Mouse (Mus musculus) hindbrain, embryonic 15.5 days (tissue): ENCODE measurements around the gene Usp22. TPM values are rescaled to one million over a fixed set of nuclear protein-coding genes. Genes with fewer than 3 reads are reported as not detected.
"Not testable (repeated sequence)": the region's sequence is repeated elsewhere in the genome, so short reads cannot be mapped to it uniquely, and the experiment has no call there.

Source experiments
- ATAC-seq: fragments of 200-750 bp; cut with Nextera tagmentation; 2 replicates; pipeline ENCODE4 v1.8.0; 2017; ENCODE audit warnings: low read depth, moderate number of reproducible peaks, moderate TSS enrichment; ENCODE audit not compliant: low FRiP score
- H3K27ac ChIP-seq: fragments of 300-500 bp; sonication (generic); replicated peaks from 2 replicates; pipeline ENCODE4 v1.5.1; 2015; ENCODE audit warnings: mild to moderate bottlenecking, inconsistent platforms
- H3K27me3 ChIP-seq: fragments of 300-500 bp; sonication (generic); 2 replicates; pipeline ENCODE4 v1.6.1; 2015; ENCODE audit warnings: control low read depth, inconsistent platforms
- H3K36me3 ChIP-seq: fragments of 300-500 bp; sonication (generic); 2 replicates; pipeline ENCODE4 v1.6.1; 2015; ENCODE audit warnings: control low read depth, inconsistent platforms
- H3K4me1 ChIP-seq: fragments of 300-500 bp; sonication (generic); replicated peaks from 2 replicates; pipeline ENCODE4 v1.6.1; 2015; ENCODE audit warnings: control low read depth, inconsistent platforms
- H3K4me2 ChIP-seq: fragments of 300-500 bp; sonication (generic); 2 replicates; pipeline ENCODE4 v1.6.1; 2015; ENCODE audit warnings: moderate library complexity, mild to moderate bottlenecking, inconsistent platforms
- H3K4me3 ChIP-seq: fragments of 300-500 bp; sonication (generic); 2 replicates; pipeline ENCODE4 v1.5.1; 2015; ENCODE audit warnings: mild to moderate bottlenecking, inconsistent platforms
- H3K9ac ChIP-seq: fragments of 300-500 bp; sonication (generic); 2 replicates; pipeline ENCODE4 v1.6.1; 2015; ENCODE audit warnings: inconsistent platforms
- H3K9me3 ChIP-seq: fragments of 300-500 bp; sonication (generic); 2 replicates; pipeline ENCODE4 v1.6.1; 2016; ENCODE audit warnings: control low read depth, inconsistent platforms
- WGBS: fragments of 180-500 bp; shearing (Covaris S2); methylation state at CpG from one replicate; pipeline ENCODE4 v1.1.7; 2015; 5-methylcytosine and 5-hydroxymethylcytosine counted together
- polyA plus RNA-seq: library from polyadenylated mRNA; unstranded; fragments of >200 nt; fragmentation: Nextera tagmentation; extraction: Ambion mirVana; gene quantifications from 2 replicates; pipeline ENCODE4 v1.2.1, GENCODE M21; 2015

Gene Usp22
- polyA plus RNA-seq, 1 experiment from 2014 or later, result 410 TPM

- not testable (repeated sequence) for H3K27ac ChIP-seq, H3K27me3 ChIP-seq, H3K4me2 ChIP-seq, ATAC-seq, H3K4me3 ChIP-seq, H3K9me3 ChIP-seq, H3K4me1 ChIP-seq, H3K36me3 ChIP-seq, H3K9ac ChIP-seq
- WGBS, result 81% methylated on average over 4 of the region's 4 CpGs
Observed at GRCm38 (mm10) chr11:61130646-61131045, 44.2 kb downstream of the Usp22 start.

GRCm38 (mm10) chr11:61129305-61129704 lies 45.5 kb downstream of the Usp22 start:
- no peaks in the 10 kb centered on the region for H3K27me3 ChIP-seq
- H3K9me3 ChIP-seq, result no peaks in the 10 kb centered on the region
- no peak overlapping the region for H3K27ac ChIP-seq
- no peak overlapping the region for H3K9ac ChIP-seq
- no peak for ATAC-seq
- H3K4me2 ChIP-seq, result no peak overlapping the region
- H3K36me3 ChIP-seq, result no peaks in the 10 kb centered on the region
- H3K4me1 ChIP-seq, result no peaks in the 10 kb centered on the region
- 60% methylated on average over 10 of the region's 10 CpGs for WGBS
- no peak overlapping the region for H3K4me3 ChIP-seq

DNA sequence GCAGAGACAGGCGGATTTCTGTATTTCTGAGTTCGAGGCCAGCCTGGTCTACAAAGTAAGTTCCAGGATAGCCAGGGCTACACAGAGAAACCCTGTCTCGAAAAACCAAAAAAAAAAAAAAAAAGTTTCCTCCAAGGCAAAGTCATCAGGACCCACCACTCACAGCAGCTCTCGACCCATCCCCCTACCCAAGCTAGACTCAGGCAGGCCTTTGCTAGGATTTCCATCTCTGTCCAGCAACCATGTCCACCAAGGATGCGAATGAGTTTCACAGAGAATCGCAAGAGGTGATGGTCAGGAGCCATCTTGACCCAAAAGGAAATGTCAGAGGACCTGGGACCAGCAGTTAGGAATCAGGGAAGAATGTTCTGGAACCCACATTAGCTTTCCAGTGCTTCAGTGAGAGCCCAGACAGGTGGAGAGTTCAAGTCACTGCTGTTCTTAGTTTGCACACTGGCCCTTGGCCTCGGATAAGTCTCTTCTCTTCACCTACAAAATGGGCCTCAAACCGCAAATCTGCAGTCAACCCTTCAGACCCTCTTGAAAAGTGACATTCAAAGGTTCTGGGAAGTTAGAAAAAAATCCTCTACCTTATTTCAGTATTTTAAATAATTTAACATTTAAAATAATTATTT lies 47.3 kb downstream of the Usp22 start:
- no peak overlapping the region for H3K27ac ChIP-seq
- no peaks in the 10 kb centered on the region for H3K36me3 ChIP-seq
- no peaks in the 10 kb centered on the region for H3K4me1 ChIP-seq
- no peak overlapping the region for H3K4me2 ChIP-seq
- H3K9me3 ChIP-seq, result no peaks in the 10 kb centered on the region
- H3K9ac ChIP-seq, result no peak overlapping the region
- no peaks in the 10 kb centered on the region for H3K27me3 ChIP-seq
- no peak overlapping the region for H3K4me3 ChIP-seq
- no peak for ATAC-seq
- WGBS, result 92% methylated on average over 8 of the region's 8 CpGs

GRCm38 (mm10) chr11:61126606-61127355 lies 48.1 kb downstream of the Usp22 start, which contains the start of gene Tnfrsf13b:
Gene Tnfrsf13b (plus strand): TSS chr11:61126755.
- Histone ChIP-seq H3K27ac (no peak within 1 kb of the TSS), H3K9me3 (no peaks in the 10 kb centered on the region), H3K4me2 (no peak within 1 kb of the TSS), H3K27me3 (no peaks in the 10 kb centered on the region), H3K9ac (no peak within 1 kb of the TSS), H3K36me3 (no peaks in the 10 kb centered on the region), H3K4me3 (no peak within 1 kb of the TSS), H3K4me1 (no peaks in the 10 kb centered on the region)
- WGBS, result 87% methylated on average over 23 of the region's 23 CpGs
- ATAC-seq, result no peak

DNA sequence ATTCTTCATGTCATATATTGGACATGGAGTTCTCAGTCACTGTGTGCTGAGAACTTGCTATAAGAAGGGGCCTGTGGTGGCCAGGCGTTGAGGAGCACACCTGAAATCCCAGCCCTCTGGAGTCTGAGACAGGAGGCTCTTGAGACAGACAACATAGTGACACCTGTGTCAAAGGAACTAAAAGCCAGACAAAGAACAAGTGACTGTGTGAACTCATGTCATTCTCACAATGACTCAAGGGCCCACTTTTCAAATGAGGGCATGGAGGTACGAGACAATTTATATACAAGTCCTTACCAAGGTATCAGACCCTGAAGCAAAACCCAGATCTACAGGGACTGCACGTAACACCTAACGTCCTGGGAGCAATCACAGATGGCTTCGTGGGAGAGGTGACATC lies 48.9 kb downstream of the Usp22 start:
- Histone ChIP-seq H3K4me1 (no peaks in the 10 kb centered on the region), H3K9ac (no peak overlapping the region), H3K4me3 (no peak overlapping the region), H3K36me3 (no peaks in the 10 kb centered on the region), H3K9me3 (no peaks in the 10 kb centered on the region), H3K4me2 (no peak overlapping the region), H3K27me3 (no peaks in the 10 kb centered on the region), H3K27ac (no peak overlapping the region)
- WGBS, result 85% methylated on average over 5 of the region's 5 CpGs
- no peak for ATAC-seq

GRCm38 (mm10) chr11:61123886-61124285 lies 51.0 kb downstream of the Usp22 start:
- H3K9me3 ChIP-seq, result no peaks in the 10 kb centered on the region
- H3K9ac ChIP-seq, result no peak overlapping the region
- H3K4me3 ChIP-seq, result no peak overlapping the region
- ATAC-seq, result no peak
- no peak overlapping the region for H3K27ac ChIP-seq
- H3K36me3 ChIP-seq, result no peaks in the 10 kb centered on the region
- no peaks in the 10 kb centered on the region for H3K4me1 ChIP-seq
- H3K4me2 ChIP-seq, result no peak overlapping the region
- H3K27me3 ChIP-seq, result no peaks in the 10 kb centered on the region
- WGBS, result 74% methylated on average over 3 of the region's 3 CpGs

GRCm38 (mm10) chr11:61122769-61123288 lies 52.0 kb downstream of the Usp22 start:
- Histone ChIP-seq H3K27me3 (no peaks in the 10 kb centered on the region), H3K4me3 (no peak overlapping the region), H3K9me3 (no peaks in the 10 kb centered on the region), H3K9ac (no peak overlapping the region), H3K4me2 (no peak overlapping the region), H3K4me1 (no peaks in the 10 kb centered on the region), H3K36me3 (no peaks in the 10 kb centered on the region), H3K27ac (no peak overlapping the region)
- no peak for ATAC-seq
- WGBS, result 88% methylated on average over 8 of the region's 8 CpGs

- no peak for ATAC-seq
- Histone ChIP-seq H3K36me3 (no peaks in the 10 kb centered on the region), H3K27ac (no peak overlapping the region), H3K27me3 (no peaks in the 10 kb centered on the region), H3K9me3 (no peaks in the 10 kb centered on the region), H3K4me3 (no peak overlapping the region), H3K4me2 (no peak overlapping the region), H3K9ac (no peak overlapping the region), H3K4me1 (no peaks in the 10 kb centered on the region)
- 93% methylated on average over 9 of the region's 9 CpGs for WGBS
Observed at GRCm38 (mm10) chr11:61122283-61122768, 52.5 kb downstream of the Usp22 start.

DNA sequence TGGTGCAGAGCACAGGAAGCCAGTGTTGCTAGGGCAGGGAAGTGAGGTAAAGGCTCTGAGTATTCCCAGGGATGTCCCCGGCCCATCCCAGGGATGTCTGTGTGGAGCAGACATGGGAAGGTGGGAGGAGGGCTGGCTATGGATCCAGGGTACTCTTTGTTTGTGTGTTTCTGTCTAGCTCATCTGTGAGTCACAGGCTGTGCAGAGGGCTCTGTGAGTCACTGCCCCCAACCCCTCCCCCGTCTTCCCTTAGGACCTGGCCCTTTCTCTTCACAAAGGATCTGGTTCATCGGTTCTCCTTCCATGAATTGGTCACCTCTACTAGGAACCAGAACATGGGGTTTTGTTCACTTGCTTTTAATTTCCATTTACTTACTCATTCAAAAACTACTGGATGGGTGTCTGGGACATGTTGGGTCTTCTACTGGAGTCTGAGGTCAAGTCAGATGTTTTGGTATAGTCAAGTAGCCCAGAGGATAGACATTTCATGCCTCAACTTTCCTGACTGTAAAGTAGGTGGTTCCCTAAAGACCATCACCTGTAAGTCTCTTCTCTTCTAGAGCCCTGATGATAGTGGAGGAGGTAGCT lies 54.8 kb downstream of the Usp22 start:
- no peak overlapping the region for H3K27ac ChIP-seq
- H3K4me3 ChIP-seq, result no peak overlapping the region
- H3K4me2 ChIP-seq, result no peak overlapping the region
- no peaks in the 10 kb centered on the region for H3K9me3 ChIP-seq
- no peaks in the 10 kb centered on the region for H3K36me3 ChIP-seq
- H3K9ac ChIP-seq, result no peak overlapping the region
- H3K27me3 ChIP-seq, result no peaks in the 10 kb centered on the region
- ATAC-seq, result no peak
- no peaks in the 10 kb centered on the region for H3K4me1 ChIP-seq
- 89% methylated on average over 3 of the region's 3 CpGs for WGBS

DNA sequence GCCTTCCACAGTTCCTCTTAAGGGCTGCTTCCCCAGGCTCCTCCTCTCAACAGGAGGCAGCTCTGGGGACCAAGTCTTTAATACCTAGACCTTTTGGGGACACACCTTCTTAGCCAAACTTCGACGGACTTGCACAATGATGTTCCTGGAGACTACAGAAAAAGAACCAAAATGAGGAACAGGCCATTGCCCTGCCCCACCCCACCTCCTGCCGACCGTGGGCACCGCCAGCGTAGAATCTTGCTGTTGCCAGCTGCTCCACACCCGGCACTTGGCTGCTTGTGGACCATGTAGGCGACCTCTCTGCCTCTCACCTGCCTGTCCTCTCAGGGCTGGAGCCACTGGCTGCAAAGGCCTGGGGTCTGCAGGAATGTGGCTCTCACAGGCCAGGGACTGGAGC lies 58.6 kb downstream of the Usp22 start:
- no peak for ATAC-seq

DNA sequence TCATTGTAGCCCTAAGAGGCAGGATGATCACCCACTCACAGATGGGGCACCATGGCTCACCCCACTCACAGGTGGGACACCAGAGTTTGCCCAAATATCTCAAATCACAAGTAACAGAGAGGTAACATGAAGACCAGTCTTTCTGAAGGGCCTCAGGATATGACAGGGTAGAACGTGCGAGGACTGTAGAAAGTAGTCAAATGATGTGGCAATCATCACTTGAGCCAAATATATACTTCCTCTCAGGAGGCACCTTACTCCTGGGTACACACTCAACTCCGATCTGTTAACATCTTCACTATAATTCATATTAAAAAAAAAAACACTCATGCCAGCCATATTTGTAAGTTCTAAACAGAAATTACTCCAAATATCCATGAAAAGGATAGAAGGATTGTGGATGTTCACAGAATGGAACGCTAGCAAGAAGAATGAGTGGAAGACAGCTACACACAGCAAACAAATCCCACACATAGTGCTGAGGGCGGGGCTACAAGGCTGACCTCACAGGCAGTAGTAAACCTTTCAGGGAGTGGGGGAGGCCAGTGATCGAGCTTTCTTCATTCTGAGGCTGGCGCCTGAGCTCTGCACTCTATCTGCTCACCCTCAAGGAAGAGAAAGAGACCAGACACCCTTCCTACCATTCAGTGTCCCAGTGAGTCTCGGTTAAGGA lies 62.4 kb downstream of the Usp22 start:
- 87% methylated on average over 8 of the region's 8 CpGs for WGBS
- H3K9ac ChIP-seq, result no peak overlapping the region

More for the DNA sequence above, 58.6 kb downstream of the Usp22 start:
- WGBS, result 68% methylated on average over 8 of the region's 8 CpGs
- Histone ChIP-seq H3K4me1 (no peaks in the 10 kb centered on the region), H3K4me2 (no peak overlapping the region), H3K27me3 (no peaks in the 10 kb centered on the region), H3K36me3 (no peaks in the 10 kb centered on the region), H3K27ac (no peak overlapping the region), H3K9me3 (no peaks in the 10 kb centered on the region), H3K9ac (no peak overlapping the region), H3K4me3 (no peak overlapping the region)

GRCm38 (mm10) chr11:61111472-61111871 lies 63.4 kb downstream of the Usp22 start:
- Histone ChIP-seq H3K9me3 (no peaks in the 10 kb centered on the region), H3K27ac (no peak overlapping the region), H3K4me1 (no peaks in the 10 kb centered on the region), H3K36me3 (no peaks in the 10 kb centered on the region), H3K27me3 (no peaks in the 10 kb centered on the region), H3K4me2 (no peak overlapping the region), H3K4me3 (no peak overlapping the region), H3K9ac (no peak overlapping the region)
- WGBS, result 94% methylated on average over 4 of the region's 4 CpGs
- no peak for ATAC-seq

More for the DNA sequence above, 62.4 kb downstream of the Usp22 start:
- H3K4me1 ChIP-seq, result no peaks in the 10 kb centered on the region
- no peak overlapping the region for H3K4me2 ChIP-seq
- H3K27me3 ChIP-seq, result no peaks in the 10 kb centered on the region
- no peak overlapping the region for H3K27ac ChIP-seq
- no peaks in the 10 kb centered on the region for H3K36me3 ChIP-seq
- no peaks in the 10 kb centered on the region for H3K9me3 ChIP-seq
- ATAC-seq, result no peak
- no peak overlapping the region for H3K4me3 ChIP-seq
